Mouse (Mus musculus): ENCODE data around the gene Hacl1.

- no peak for TF ChIP-seq CTCF (conservative IDR thresholded peaks at IDR 0.05; ENCODE audit: insufficient read depth, insufficient read length, low read depth, low read length)
- TF ChIP-seq POLR2A (IDR thresholded peaks at IDR 0.05; ENCODE audit: low read depth, low read length): no peak
Measured at GRCm38 (mm10) chr14:31658126-31658680, 17.1 kb upstream of the Hacl1 start.

Measured in kidney, adult 2 months (tissue).